Mouse (Mus musculus): ENCODE measurements around the gene Hoxc12.
A peak's percentile ranks its signal among the peaks of the same experiment; 100 is the strongest.

Hoxc12 gene

DNA sequence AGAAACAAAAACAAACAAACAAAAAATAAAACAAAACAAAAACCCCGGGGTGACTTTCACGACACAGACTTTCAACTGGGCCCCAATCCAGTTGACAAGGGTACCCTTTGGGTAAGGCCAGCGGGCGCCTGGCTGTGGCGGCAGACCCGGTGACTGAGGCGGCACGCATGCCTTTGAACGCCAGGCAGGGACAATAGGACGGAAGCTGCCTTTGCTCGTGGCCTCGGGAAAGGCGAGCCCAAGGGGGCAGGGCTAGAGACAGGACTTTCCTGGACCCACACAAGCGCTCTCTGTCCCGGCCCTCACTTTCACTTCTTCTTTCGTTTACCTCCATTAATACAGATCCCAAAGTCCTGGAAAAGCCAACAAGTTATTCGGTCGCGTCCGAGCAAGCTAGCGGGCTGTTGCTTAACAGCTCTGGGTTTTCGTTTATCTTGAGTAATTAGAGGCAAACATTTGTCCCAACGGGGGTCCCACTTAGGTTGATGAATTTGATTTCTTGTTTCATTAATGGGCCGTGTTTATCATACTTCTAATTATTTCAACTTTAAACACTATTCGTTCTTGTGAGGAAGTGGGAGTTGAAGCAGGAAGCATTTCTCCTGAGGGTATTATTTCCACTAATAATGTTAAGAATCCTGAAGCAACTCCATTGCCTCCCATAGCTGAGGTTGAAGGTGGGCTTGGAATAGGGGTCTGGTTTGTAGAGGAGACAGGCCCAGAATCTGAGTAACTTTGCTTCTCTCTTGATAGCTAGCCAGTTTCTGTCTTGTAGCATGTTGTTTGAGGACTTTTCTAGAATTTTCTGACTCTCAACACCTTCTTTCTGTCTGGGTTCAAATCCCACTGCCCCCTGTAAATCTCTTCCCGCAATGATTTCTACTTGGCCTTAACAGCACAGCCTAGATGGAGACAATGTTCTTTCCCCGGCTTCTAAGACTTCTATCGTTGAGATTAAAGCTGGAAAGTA is 27.4 kb downstream of the Hoxc12 start:
- peak; percentile 83 for DNase-seq (ENCODE audit: extremely low spot score, low spot score)

DNA sequence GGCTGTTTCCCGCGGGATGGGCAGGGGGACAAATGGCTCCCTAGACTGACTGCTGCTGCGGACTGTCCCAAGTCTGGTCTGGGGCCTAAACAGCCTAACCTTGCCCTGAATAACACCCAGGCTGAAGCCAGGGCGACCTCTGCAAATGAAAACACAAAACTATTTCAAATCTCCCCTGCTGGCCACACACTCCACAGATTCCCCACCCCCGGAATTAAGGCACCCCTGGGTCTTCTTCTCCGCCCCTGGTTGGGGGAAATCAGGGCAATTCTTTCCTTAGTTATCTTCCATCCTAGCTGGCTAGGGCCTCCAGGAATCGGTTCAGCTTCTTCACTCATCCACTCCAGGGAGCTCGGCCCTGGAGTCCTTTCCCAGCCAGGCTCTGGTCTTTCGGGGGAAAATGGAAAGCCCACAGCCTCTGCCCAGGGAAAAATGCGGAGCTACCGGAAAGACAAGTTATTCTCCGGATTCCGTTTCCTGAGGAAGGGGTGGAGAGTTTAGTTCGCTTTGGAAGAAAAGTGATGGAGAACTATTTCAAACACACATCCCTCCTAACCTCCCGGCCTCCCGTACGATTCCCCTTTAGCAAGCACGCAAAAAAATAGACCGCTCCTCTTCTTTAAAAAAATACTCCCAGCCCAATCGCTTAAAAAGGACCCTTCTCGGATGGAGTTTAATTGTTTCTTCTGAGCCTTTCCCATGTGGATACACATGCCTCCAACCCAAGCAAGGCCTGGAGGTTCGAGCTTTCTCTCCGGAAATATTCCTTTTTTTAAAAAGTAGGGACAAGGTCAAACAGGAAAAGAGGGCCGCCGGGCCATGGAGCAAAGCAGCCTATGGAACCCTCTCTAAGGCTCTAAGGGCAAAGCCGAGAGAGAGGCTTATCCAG is 28.7 kb downstream of the Hoxc12 start:
- DNase-seq (ENCODE audit: extremely low spot score, low spot score), result no peak

DNA sequence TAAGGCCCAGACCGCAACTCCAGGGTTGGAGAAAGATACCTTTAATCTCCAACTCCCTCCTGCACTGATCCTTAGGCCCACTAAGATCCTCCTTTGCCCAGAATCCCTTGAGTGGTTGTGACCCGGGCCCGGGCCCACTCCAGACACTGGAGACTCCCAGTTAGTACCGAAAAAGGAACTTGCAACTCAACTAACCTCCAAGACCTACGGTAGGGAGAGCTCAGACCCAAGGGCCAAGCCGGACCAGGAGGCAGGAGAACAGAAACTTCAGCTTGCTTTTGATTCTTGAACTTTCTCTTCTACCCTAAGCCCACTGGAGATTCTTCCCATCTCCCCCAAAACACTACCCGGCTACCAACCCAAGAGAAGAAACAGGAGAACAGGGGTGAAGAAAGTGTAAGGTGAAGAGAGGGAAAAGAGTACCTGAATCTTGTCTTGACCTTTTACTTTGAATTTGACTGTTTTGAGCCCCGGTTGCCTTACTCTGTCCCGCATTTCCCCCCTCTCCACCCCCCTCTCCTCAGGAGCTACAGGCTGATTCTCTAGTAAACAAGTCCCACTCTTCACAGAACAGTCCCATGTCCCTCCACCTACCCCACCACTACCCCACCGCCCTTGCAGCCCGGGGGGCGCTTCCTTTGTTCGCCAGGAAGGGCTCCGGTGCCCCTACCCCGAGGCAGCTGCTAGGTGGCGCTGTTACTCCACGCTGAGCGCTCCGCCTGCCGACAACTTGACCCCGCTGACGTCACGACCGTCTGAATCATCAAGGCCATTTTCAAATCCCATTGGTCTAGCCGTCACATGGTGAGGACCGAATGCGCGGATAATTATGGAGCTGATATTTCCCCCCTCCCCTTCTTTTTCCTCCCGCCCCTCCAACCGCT is 29.6 kb downstream of the Hoxc12 start:
- peak; percentile 97 for DNase-seq (ENCODE audit: extremely low spot score, low spot score)

DNA sequence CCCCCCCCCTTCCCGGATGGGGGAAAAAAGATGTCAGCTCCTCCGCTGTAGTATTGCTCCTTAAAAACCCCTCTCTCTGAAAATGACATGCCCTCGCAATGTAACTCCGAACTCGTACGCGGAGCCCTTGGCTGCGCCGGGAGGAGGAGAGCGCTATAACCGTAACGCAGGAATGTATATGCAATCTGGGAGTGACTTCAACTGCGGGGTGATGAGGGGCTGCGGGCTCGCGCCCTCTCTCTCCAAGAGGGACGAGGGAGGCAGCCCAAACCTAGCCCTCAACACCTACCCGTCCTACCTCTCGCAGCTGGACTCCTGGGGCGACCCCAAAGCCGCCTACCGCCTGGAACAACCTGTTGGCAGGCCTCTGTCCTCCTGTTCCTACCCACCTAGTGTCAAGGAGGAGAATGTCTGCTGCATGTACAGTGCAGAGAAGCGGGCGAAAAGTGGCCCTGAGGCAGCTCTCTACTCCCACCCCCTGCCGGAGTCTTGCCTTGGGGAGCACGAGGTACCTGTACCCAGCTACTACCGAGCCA is 30.3 kb downstream of the Hoxc12 start, which contains the start of gene Hoxc10:
Gene Hoxc10 (plus strand): TSS at position 21 of the 536 bp plus-strand sequence.
- DNase-seq (ENCODE audit: extremely low spot score, low spot score), result no peak

DNA sequence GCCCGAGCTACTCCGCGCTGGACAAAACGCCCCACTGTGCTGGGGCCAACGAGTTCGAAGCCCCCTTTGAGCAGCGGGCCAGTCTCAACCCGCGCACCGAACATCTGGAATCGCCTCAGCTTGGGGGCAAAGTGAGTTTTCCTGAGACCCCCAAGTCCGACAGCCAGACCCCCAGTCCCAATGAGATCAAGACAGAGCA is 30.7 kb downstream of the Hoxc12 start, which contains the start of gene Hoxc5:
Gene Hoxc5 (plus strand): TSS at position 132 of the 199 bp plus-strand sequence.
- no peak for DNase-seq (ENCODE audit: extremely low spot score, low spot score)

DNA sequence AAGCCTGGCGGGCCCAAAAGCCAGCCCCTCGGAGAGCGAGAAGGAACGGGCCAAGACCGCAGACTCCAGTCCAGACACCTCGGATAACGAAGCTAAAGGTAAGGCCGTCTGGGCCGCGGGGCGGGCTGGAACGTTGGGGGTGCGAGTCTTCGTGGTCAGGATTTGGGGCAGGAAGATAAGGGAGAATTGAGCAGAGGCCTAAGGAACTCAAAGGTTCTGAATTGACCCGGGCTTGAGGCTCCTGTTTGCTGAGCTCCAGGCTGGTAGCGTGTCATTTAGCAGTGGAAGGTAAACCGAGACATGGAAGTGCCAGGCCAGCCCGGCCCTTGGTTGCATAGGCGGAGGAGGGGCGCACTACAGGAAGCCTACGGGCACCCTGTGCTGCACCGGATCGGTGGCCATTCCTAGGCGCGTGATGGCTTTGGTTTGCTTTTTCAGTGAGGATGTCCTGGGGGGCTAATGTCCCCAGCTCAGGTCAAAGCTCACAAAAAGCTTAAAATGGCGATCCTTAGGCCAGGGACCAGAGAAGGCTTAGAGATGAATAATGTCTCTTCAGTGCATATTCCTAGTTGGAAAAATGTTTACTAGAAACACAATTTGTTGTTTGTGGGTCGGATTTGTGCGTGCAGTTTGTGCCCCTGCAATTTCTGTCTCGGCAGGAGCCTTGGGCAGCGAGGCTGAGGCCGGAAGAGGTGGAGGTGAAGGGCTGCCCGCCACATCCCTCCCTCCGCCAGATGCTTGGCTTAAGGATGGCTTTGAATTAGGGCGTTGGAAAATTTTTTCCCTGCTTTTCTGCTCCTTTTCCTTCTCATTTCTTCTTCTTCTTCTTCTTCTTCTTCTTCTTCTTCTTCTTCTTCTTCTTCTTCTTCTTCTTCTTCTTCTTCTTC is 31.2 kb downstream of the Hoxc12 start:
- DNase-seq (ENCODE audit: extremely low spot score, low spot score), result no peak

DNA sequence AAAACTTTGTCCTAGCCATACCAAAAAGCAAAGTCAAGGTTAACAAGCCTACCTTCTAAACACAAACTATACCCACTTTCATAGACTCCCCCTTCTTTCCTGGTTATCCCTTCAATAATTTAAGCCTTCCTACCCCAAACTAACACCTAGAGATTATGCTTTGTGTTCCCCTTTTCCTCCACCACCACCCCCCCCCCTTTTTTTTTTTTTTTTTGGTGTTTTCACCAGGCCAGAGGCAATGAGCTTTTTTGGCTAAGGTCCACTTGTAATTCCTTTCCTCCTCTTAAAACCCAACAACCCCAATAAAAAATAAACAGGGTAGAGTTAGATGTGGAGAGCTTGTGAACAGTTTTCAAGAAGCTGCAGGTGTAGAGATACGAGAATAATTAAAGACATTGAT is 32.7 kb downstream of the Hoxc12 start:
- no peak for DNase-seq (ENCODE audit: extremely low spot score, low spot score)

DNA sequence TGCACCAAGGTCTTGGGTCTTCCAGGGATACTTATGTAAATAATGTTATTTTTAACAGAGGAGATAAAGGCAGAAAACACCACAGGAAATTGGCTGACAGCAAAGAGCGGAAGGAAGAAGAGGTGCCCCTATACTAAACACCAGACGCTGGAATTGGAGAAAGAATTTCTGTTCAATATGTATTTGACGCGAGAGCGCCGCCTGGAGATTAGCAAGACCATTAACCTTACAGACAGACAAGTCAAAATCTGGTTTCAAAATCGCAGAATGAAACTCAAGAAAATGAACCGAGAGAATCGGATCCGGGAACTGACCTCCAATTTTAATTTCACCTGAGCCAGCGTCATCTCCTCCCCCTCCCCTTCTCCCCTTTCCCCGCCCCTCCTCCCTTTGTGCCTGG is 34.2 kb downstream of the Hoxc12 start:
- no peak for DNase-seq (ENCODE audit: extremely low spot score, low spot score)

DNA sequence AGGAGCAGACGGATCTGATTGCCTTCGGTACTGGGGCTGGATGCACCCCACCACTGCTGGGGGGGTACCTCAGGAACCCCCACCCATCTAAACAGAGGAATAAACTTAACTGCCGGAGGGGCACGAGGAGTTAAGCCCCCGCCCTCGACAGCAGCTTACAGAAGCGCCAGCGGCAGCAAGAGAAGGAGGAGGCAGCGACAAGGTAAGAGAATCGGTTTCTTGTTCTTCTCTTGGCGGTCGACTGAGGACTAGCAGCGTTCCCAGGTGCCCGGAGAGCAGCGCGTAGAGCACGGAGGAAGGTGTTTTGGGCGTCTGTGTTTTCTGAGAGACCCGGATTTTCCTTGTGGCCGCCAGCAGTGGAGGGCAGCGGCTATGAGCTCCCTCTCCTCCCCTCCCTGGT is 35.7 kb downstream of the Hoxc12 start:
- no peak for DNase-seq (ENCODE audit: extremely low spot score, low spot score)

DNA sequence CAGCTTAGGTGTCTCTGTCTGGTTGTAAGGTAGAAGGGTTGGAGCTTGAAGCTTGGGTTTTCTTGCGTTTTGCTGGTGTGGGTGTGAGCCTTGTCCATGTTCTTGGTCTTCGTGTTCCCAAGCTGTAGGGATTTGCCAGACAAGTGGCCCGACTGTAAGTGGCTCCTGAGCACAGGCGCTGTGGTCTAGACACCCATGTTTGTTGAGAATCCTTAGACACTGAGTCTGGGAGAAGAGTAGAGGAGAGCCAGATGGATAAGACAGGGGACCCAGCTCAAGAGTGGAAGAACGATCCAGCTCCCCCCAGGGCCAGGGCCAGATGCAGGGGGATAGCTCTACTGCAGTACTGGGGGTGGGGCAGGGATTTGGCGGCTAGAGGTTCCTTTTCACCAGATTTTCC is 36.2 kb downstream of the Hoxc12 start:
- no peak for DNase-seq (ENCODE audit: extremely low spot score, low spot score)

DNA sequence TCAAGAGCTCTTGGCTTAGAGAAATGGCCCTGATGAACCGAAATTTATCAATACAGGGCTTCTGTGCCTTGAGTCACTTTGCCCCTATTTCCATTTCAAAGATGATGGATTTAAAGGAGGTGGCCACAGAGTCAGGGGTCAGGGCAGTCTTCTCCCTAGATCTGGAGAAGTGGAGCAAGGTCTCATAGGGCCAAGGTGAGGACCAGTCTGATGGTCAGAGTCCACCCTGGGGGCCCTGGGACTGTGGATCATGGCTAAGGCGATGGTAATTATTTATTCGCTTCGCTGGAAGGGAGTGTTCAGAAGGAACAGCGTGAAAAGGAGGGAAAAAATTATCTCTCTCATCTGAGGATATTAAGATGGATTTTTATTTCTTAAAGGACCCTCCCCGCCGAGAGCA is 38.5 kb downstream of the Hoxc12 start:
- DNase-seq (ENCODE audit: extremely low spot score, low spot score), result peak; percentile 55

DNA sequence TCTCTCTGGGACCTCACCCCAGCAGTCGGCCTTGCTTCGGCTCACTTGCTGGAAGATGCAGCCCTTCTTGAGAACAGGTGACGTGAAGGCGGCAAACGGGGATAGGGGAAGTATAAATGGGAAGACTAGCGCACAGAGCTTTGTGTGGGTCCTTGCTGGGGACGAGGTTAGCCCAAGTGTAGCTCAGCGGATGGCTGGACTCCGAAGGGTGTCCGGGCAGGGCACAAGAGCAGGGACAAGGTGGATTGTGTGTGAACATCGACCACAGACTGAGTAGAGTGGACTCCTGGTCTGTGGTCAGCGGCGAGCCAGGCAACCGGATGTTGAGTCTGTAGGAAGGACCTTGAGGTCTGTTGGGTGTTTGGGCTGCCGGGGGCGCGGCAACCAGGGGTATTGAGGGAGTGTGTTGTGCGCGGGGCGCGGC is 39.1 kb downstream of the Hoxc12 start:
- no peak for DNase-seq (ENCODE audit: extremely low spot score, low spot score)

DNA sequence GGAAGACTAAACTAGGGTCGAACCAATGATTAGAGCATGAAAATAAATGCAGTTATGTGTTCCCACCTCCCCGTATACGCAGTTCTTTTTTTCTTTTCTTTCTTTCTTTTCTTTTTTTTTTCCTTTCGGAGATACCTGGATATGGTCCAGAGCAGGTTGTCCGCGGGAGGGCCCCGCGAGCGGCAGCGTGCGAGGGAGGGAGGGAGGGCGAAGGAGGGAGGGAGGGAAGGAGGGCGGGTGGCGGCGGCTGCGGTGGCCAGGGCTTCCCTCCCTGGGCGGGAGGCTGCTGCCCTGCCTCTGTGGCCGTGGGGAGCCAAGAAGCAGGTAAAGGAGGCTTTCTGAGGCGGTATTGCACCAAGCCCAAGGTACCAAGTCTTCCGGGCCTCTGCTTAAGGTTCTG is 39.6 kb downstream of the Hoxc12 start, which contains the start of gene Hoxc9:
Gene Hoxc9 (plus strand): TSS at position 269 of the 400 bp plus-strand sequence.
- peak; percentile 68 for DNase-seq (ENCODE audit: extremely low spot score, low spot score)

DNA sequence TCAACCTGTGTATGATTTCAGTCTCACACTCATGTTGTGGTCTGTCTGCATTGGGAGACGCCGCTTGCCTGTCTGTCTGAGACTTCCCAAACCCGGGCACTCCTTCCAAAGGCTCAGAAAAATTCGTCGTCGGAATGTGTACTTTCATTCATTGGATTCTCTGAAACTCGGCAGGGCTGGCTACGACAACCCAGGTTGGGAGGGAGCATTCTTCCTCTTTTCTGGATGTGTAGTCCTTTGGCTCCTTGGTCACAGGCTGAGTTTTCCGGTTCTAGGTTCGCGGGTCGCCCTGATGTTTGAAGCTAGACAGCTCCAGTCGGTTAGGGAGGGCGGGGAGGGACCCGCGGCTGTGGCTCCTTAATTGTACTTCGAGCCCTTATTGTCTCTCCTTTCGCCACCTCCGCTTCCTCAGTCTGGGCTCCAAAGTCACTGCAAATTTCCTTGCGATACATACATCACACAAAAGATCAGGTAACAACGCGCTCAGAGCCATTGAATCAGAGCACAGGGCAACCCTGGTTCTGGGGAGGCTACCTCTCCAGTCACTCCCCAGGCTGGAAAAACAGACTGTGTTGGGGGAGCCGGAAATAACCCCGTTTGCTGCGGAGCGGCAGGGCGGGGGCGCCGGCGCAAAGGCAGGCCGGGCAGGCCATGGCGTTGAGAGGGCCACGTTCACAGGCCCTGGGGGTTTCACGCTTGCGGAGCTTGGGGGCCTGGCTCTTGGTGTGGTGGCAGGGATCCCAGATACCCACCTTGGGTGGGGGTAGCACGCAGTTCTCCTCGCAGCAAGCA is 40.3 kb downstream of the Hoxc12 start:
- peak; percentile 68 for DNase-seq (ENCODE audit: extremely low spot score, low spot score)

DNA sequence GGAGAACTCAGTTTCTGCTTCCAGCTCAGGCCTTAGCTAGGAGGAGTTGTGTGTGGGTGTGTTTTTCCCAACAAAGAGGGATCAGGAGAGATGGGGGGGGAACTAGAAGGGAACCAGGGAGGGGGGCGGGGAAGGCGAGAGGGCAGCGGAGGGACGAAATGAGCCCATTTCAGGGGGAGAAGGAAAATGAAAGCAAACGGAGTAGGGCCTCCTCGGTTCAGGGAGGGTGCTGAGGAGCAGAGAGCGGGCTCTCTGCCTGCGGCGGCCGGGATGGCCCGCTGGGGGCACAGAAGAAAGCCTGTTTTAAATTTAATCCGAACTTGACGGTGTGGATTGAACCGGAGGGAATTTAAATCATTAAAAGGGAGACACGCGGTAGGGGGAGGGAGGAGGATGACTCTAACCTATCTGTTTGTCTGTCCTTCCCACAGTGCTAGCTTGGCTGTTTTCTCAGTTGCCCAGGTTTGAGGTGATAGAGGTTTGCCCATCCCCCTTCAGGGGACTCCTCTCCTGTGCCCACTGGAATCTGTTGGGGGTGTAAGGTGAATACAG is 40.9 kb downstream of the Hoxc12 start:
- peak; percentile 65 for DNase-seq (ENCODE audit: extremely low spot score, low spot score)

DNA sequence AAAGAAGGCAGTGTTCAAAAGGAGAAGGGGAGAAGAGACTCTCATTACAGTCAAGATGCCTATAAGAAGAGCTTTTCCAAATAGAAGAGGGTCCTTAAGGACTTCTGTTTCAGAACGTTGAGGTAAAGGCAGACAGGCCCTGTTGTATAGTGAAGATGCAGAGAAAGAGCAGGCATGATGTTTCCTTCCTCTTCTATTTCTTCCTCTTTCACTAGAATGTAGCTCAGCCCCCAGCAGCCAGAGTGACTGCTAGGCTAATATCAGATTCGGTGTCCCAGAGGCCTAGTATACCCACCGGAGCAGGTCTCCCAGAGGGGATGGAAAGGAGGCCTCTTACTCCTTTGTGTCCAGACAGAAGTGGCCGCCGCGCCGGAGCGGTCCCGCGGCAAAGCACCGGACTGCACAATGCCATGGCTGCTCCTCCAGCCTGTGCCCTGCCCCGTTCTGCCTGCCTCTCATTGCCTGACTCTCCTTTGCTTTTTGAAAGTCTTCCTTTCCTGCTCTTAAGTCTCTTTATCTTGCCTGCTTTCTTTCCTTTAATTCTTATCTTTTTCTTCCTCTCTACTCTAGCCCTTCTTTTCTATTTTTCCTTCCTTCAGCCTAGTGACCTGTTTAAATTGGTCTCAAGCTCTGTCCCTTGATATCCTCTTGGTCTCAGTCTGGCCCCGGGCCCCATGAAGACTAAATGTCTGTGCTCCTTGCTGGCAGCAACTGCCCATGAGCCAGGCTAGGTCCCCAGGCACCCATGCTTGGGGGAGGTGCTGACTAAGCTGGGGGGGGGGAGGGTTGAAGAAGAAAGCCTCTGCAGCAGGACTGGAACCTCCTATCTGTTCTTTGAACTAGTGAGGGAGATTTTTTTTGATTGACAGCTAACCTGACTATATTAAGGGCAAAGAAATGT is 42.3 kb downstream of the Hoxc12 start:
- DNase-seq (ENCODE audit: extremely low spot score, low spot score), result peak; percentile 61

DNA sequence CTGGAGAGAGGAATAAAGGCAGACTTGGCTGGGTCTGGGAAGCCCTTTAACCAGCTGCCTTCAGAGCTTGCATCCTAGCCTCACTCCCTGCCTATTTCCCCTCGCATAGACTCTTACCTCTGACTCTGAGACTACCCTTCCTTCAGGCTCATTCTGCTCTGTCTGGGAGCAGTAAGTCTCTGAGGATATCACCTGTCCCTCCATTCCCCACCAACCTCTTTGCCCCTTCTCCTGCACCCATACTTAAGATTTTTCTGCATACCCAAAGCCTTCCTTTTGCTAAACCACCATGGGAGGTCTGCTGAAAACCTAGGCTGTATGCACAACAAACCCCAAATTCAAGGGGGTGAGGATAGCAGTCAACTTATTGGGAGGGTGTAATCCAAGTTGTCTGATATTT is 43.4 kb downstream of the Hoxc12 start:
- DNase-seq (ENCODE audit: extremely low spot score, low spot score), result no peak

DNA sequence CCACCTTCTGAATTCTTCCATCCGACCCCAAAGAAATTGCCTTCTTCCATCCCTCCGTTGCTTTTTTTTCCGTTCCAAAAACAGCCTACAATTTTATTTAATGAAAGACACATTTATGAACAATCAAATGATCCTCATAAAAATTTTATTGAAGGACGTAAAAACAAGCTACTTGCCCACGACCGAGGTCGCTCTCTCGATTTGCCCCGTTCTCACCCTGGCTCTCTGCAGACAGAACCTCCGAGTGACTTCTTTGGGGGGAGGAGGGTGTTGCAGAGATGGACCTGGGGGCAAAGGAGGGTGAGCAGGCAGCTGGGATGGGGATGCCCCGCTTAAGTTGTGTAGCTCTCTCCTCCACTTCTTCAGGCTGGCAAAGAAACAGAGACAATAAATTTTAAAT is 43.8 kb downstream of the Hoxc12 start:
- DNase-seq (ENCODE audit: extremely low spot score, low spot score), result peak; percentile 54

Data from neural tube, embryonic 10.5 days (tissue).